Mouse (Mus musculus) spleen, adult 2 months (tissue): ENCODE measurements around the gene Cyld.

Experiments
- CTCF ChIP-seq: fragments of 200-500 bp; IDR thresholded peaks from 2 replicates; pipeline ENCODE4 v1.5.1; 2011; ENCODE audit warnings: mild to moderate bottlenecking, inconsistent platforms; ENCODE audit not compliant: insufficient read depth, insufficient read length, insufficient replicate concordance; ENCODE audit errors: extremely low read depth
- POLR2A ChIP-seq: fragments of 200-500 bp; IDR thresholded peaks from 2 replicates; pipeline ENCODE4 v1.6.1; 2011; ENCODE audit warnings: low read depth, low read length, inconsistent platforms

- no peak for TF ChIP-seq CTCF
- TF ChIP-seq POLR2A: no peak
These were observed 78.4 kb downstream of the Cyld start for GRCm38 (mm10) chr8:88775298-88775646.
